In the genomic region with DNA sequence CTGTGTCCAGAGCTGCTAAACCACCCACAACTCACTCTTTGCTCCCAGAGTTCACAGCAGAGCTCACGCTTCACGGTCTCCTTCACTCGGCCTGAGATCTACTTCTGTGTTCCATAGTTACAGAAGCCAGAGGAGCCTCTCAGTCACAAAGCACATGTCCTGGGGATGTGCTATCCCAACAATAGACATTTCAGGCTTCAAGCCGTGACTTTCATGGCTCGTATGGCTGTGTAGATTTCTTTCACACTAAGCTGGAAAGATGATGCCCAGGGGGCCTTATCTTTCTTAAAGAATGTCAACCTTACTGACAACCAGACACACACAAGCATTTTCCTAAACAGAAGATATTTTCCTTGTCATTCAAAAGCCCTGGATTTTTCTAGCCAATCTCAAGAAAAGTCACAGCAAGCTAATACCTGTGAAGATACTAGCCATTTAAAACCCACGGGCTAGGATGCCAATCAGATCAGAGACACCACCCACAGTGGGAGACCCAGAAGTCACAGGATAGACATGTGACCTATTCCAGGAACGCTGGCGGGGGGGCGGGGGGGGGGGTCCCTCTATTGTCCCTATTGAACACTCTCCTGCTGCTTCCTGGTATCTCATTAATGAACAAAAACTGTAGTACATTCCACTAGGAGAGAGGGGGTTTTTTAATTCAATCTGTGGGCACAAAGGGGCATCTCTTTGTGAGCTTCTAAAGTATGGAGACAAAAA, we compare ENCODE assay signal across 16 mouse cellular contexts.
DNase-seq lines count a peak whose midpoint lies in the region; ATAC-seq and TF ChIP-seq lines count a peak whose summit lies in the region.
"Had no signal": no experiment of that assay in that cellular context is flagged by ENCODE, and none has a peak within 500 bp of the region (broad histone marks: within the 10 kb centered on the region; RNA-seq: fewer than 3 reads in every experiment).

No protein-coding gene starts in this region.

- no peak overlapping the region for H3K9ac ChIP-seq in ES-E14 (ENCODE audit: insufficient read depth, low read depth, low read length, poor library complexity, severe bottlenecking)
- H3K9ac ChIP-seq in embryonic facial prominence, embryonic 14.5 days (ENCODE audit: low read depth, low read length) = no peak overlapping the region
- H3K9ac ChIP-seq in midbrain, embryonic 11.5 days (ENCODE audit: low read length) = no peak overlapping the region
- no peak overlapping the region for H3K9ac ChIP-seq in kidney, embryonic 14.5 days (ENCODE audit: low read depth, low read length)
- H3K9ac ChIP-seq: heart, embryonic 12.5 days; liver, embryonic 14.5 days had no signal

- no peaks in the 10 kb centered on the region for H3K4me1 ChIP-seq in ES-E14 (ENCODE audit: control insufficient read depth in 2 of 2, insufficient read depth in 2 of 2, low read length in 2 of 2, poor library complexity in 1 of 2)
- H3K4me1 ChIP-seq in embryonic facial prominence, embryonic 14.5 days (ENCODE audit: control insufficient read depth, insufficient read depth, low read length) = no peaks in the 10 kb centered on the region
- H3K4me1 ChIP-seq in midbrain, embryonic 11.5 days (ENCODE audit: control insufficient read depth, insufficient read depth, low read length) = peaks cover 8% of the 10 kb centered on the region
- no peaks in the 10 kb centered on the region for H3K4me1 ChIP-seq in kidney, embryonic 14.5 days (ENCODE audit: control insufficient read depth, insufficient read depth, low read length)
- H3K4me1 ChIP-seq: heart, embryonic 12.5 days had no signal

- WGBS in embryonic facial prominence, embryonic 14.5 days = 30% methylated on average over 9 of the region's 9 CpGs
- WGBS in midbrain, embryonic 11.5 days = 14% methylated on average over 9 of the region's 9 CpGs
- WGBS in kidney, embryonic 14.5 days = 61% methylated on average over 9 of the region's 9 CpGs

- H3K4me2 ChIP-seq in embryonic facial prominence, embryonic 14.5 days (ENCODE audit: low read depth, low read length) = no peak overlapping the region
- no peak overlapping the region for H3K4me2 ChIP-seq in midbrain, embryonic 11.5 days
- no peak overlapping the region for H3K4me2 ChIP-seq in kidney, embryonic 14.5 days (replicated peaks; ENCODE audit: low read depth, low read length)
- H3K4me2 ChIP-seq: heart, embryonic 12.5 days had no signal

- peak; percentile 13 for DNase-seq in ES-E14 (ENCODE audit: low read depth, low spot score)
- peak; percentile 54 for DNase-seq in R1 (ENCODE audit: low read depth, low spot score)
- peak; percentile 31 for DNase-seq in embryonic facial prominence, embryonic 14.5 days (ENCODE audit: low spot score)
- DNase-seq in midbrain, embryonic 11.5 days (ENCODE audit: low spot score, missing footprints) = peak; percentile 93
- DNase-seq in lung, postnatal 10 days = no peak
- no peak for DNase-seq in kidney, postnatal 14 days
- DNase-seq: cerebellum, adult 8-10 months; gastrocnemius, postnatal 36 days; heart, postnatal 4 days; kidney, adult 18-20 months; thymus, postnatal 25 days had no signal

- H3K36me3 ChIP-seq in ES-E14 (ENCODE audit: control insufficient read depth, insufficient read depth, low read length, poor library complexity, severe bottlenecking) = no peaks in the 10 kb centered on the region
- no peaks in the 10 kb centered on the region for H3K36me3 ChIP-seq in embryonic facial prominence, embryonic 14.5 days (ENCODE audit: control insufficient read depth, insufficient read depth, low read length)
- H3K36me3 ChIP-seq in midbrain, embryonic 11.5 days (ENCODE audit: control insufficient read depth, insufficient read depth, low read length) = no peaks in the 10 kb centered on the region
- H3K36me3 ChIP-seq in kidney, embryonic 14.5 days (ENCODE audit: control insufficient read depth, insufficient read depth, low read length) = no peaks in the 10 kb centered on the region
- H3K36me3 ChIP-seq: heart, embryonic 12.5 days had no signal

- H3K9me3 ChIP-seq in ES-E14 (ENCODE audit: control insufficient read depth, insufficient read depth, low read depth, low read length) = 0 out of 2 replicates have a peak, but pooled peaks cover 4% of the 10 kb centered on the region
- no peaks in the 10 kb centered on the region for H3K9me3 ChIP-seq in embryonic facial prominence, embryonic 14.5 days (ENCODE audit: control insufficient read depth, low read length)
- no peaks in the 10 kb centered on the region for H3K9me3 ChIP-seq in midbrain, embryonic 11.5 days (ENCODE audit: control insufficient read depth, low read length)
- H3K9me3 ChIP-seq in kidney, embryonic 14.5 days (ENCODE audit: control insufficient read depth, low read length) = no peaks in the 10 kb centered on the region

- H3K27ac ChIP-seq in ES-E14 (ENCODE audit: insufficient read depth, low read depth, low read length, poor library complexity, severe bottlenecking) = no peak overlapping the region
- no peak overlapping the region for H3K27ac ChIP-seq in embryonic facial prominence, embryonic 14.5 days (replicated peaks; ENCODE audit: low read depth, low read length)
- H3K27ac ChIP-seq in midbrain, embryonic 11.5 days (ENCODE audit: low read depth, low read length) = peak overlapping the region; percentile 55; the same call in 1 of the 2 replicates
- H3K27ac ChIP-seq in kidney, embryonic 14.5 days (ENCODE audit: low read depth, low read length) = no peak overlapping the region
- H3K27ac ChIP-seq: liver, embryonic 14.5 days; stomach, postnatal 0 days had no signal

- no peak for ATAC-seq in embryonic facial prominence, embryonic 14.5 days (ENCODE audit: low read depth)
- peak; percentile 90 for ATAC-seq in midbrain, embryonic 11.5 days (ENCODE audit: low FRiP score)
- no peak for ATAC-seq in kidney, embryonic 14.5 days (ENCODE audit: low FRiP score, low TSS enrichment)
- ATAC-seq in megakaryocyte, adult 5-6 weeks (ENCODE audit: poor library complexity, severe bottlenecking) = no peak

- H3K4me3 ChIP-seq in ES-E14 (ENCODE audit: insufficient read depth in 1 of 2, low read depth in 1 of 2, low read length in 2 of 2, poor library complexity in 1 of 2, severe bottlenecking in 1 of 2) = no peak overlapping the region
- H3K4me3 ChIP-seq in embryonic facial prominence, embryonic 14.5 days (ENCODE audit: low read depth, low read length) = no peak overlapping the region
- H3K4me3 ChIP-seq in midbrain, embryonic 11.5 days (ENCODE audit: low read depth, low read length) = no peak overlapping the region
- H3K4me3 ChIP-seq in kidney, embryonic 14.5 days (ENCODE audit: low read length) = no peak overlapping the region
- H3K4me3 ChIP-seq: heart, embryonic 12.5 days had no signal

- in situ Hi-C loops in ES-E14 (cut with MboI; ENCODE audit: low sequenced_read_pairs in 2 of 2, unreplicated experiment in 2 of 2) = no loop called here

- H3K27me3 ChIP-seq in embryonic facial prominence, embryonic 14.5 days (replicated peaks; ENCODE audit: control insufficient read depth, insufficient read depth, low read length) = no peaks in the 10 kb centered on the region
- no peaks in the 10 kb centered on the region for H3K27me3 ChIP-seq in midbrain, embryonic 11.5 days (ENCODE audit: control insufficient read depth, insufficient read depth, low read length)
- H3K27me3 ChIP-seq in kidney, embryonic 14.5 days (ENCODE audit: control insufficient read depth, insufficient read depth, low read length) = no peaks in the 10 kb centered on the region
- H3K27me3 ChIP-seq: heart, embryonic 12.5 days had no signal

TF ChIP-seq in ES-E14, 5 proteins besides CTCF, POLR2A, EP300 and RAD21:
- TF ChIP-seq CHD2 (IDR thresholded peaks at IDR 0.05; ENCODE audit: low read depth, low read length) = no peak
- TF ChIP-seq HCFC1 (IDR thresholded peaks at IDR 0.05; ENCODE audit: borderline replicate concordance, insufficient read depth, low read length) = no peak
- TF ChIP-seq ZC3H11A (IDR thresholded peaks at IDR 0.05; ENCODE audit: borderline replicate concordance, low read depth, low read length) = no peak
- TF ChIP-seq MAFK (IDR thresholded peaks at IDR 0.05; ENCODE audit: insufficient read depth, low read depth, low read length) = no peak
- TF ChIP-seq ZNF384 (IDR thresholded peaks at IDR 0.05; ENCODE audit: low read depth, low read length) = no peak

Comparison
In these comparisons a context has a peak if more than half of its experiments do, and no peak if none do; other contexts are left out.
1. DNase-seq: peak in ES-E14 (single experiment), R1 (single experiment), embryonic facial prominence, embryonic 14.5 days (single experiment) and midbrain, embryonic 11.5 days (single experiment); none in lung, postnatal 10 days (single experiment) and kidney, postnatal 14 days (single experiment).